Mouse (Mus musculus) olfactory bulb, adult 2 months (tissue): Measurements from ENCODE around the gene Car1.

ENCODE experiments used
- CTCF ChIP-seq: fragments of 200-500 bp; IDR thresholded peaks from 2 replicates; pipeline ENCODE4 v1.5.1; 2012; ENCODE audit warnings: low read depth, mild to moderate bottlenecking, low read length, moderate library complexity; ENCODE audit not compliant: insufficient read depth
- POLR2A ChIP-seq: fragments of 200-500 bp; IDR thresholded peaks from 2 replicates; pipeline ENCODE4 v1.6.1; 2012; ENCODE audit warnings: mild to moderate bottlenecking, low read depth, low read length, moderate library complexity; ENCODE audit not compliant: insufficient read depth

GRCm38 (mm10) chr3:14786551-14787079, 21.6 kb downstream of the Car1 start:
- TF ChIP-seq POLR2A (no peak), CTCF (no peak)
